Mouse (Mus musculus): ENCODE data around the gene Tmem114. TPM values are rescaled to one million over a fixed set of nuclear protein-coding genes. Genes with fewer than 3 reads are reported as not detected.

Tmem114 gene
- polyA plus RNA-seq, 1 experiment from 2014 or later: not detected

DNA sequence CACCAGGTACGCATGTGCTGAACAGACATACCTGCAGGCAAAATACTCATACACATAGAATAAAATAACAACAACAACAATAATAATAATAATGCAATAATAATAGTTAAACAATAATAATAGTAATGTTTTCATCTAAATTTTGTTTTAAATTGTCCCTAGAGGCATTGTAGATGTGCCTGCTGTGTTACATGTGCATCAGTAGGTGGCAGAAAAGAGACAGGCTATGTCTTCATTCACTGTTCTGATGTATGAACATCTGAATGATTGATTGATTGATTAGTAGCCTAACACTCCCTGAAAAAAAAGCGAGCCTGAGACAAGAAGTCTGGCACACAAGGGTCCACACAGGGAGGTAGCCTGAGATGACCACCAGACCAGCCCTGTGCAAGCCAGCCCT is 22.3 kb downstream of the Tmem114 start:
- Histone ChIP-seq H3K36me3 (no peaks in the 10 kb centered on the region), H3K4me1 (peaks cover 4% of the 10 kb centered on the region), H3K27ac (no peak overlapping the region), H3K4me3 (no peak overlapping the region), H3K4me2 (replicated peaks) (no peak overlapping the region), H3K27me3 (peaks cover 6% of the 10 kb centered on the region; the same call in 1 of the 2 replicates), H3K9me3 (replicated peaks) (no peaks in the 10 kb centered on the region), H3K9ac (no peak overlapping the region)
- no peak for ATAC-seq (ENCODE audit: low FRiP score)
- WGBS: 78% methylated on average over 2 of the region's 2 CpGs

DNA sequence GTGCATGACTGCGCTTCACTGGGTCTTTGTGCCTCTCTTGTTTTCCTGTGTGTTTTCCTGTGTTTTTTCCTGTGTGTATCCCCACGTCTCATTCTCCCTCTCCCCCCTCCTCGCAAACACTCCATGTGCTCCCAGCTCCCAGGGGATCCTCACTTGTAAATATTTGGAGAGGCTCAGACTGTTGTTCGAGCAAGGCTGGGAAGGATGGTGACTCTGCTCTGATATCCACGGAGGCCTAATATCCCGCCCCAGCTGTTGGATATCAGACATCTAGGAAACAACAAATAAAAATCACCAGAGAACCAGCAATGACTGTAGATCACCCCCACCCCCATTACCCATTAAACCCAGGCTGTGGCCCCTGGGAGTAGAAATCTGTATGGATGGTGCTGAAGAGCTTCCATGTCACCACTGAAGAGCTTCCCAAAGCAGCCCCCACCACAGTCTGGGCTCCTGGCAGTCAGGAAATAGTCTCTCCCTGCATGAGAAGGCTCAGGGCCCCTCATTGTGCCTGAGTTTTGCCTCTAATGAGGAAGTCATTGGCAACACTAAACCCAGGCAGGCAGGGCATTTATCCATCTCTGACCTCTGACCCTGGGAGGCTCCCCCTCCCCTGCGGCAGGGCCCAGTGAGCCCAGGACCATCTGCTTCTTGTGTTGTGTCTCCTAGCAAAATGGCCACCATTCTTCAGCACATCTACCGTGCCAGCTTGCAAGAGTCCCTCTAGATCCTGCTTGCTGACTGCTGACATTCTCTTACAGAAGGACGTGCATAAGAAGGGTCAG is 23.6 kb downstream of the Tmem114 start:
- Histone ChIP-seq H3K9me3 (replicated peaks) (no peaks in the 10 kb centered on the region), H3K36me3 (no peaks in the 10 kb centered on the region), H3K27me3 (peaks cover 6% of the 10 kb centered on the region; the same call in 1 of the 2 replicates), H3K4me3 (no peak overlapping the region), H3K4me2 (replicated peaks) (no peak overlapping the region), H3K4me1 (peaks cover 4% of the 10 kb centered on the region), H3K27ac (no peak overlapping the region), H3K9ac (no peak overlapping the region)
- ATAC-seq (ENCODE audit: low FRiP score): no peak
- 54% methylated on average over 9 of the region's 9 CpGs for WGBS

DNA sequence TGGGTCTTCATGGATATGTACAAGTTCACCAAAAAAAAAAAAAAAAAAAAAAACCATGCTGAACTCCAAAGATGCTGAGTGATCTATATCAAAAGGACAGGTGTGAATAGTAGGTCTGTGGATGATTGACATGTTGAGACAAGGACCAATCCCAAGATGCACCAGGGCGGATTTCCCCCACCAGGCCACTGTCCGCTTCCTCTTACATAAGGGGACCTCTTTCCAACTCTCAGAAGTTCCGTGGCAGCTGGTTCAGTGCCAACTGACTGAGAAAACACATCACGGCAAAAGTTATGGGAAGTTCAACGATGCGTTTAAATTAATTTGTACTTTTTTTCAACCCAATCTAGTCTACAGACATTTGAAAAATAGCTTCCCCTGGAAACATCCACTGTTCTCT is 25.1 kb downstream of the Tmem114 start:
- no peak for ATAC-seq (ENCODE audit: low FRiP score)
- H3K27ac ChIP-seq: no peak overlapping the region
- peaks cover 4% of the 10 kb centered on the region for H3K4me1 ChIP-seq
- 90% methylated on average over 6 of the region's 6 CpGs for WGBS
- H3K4me3 ChIP-seq: no peak overlapping the region
- no peak overlapping the region for H3K4me2 ChIP-seq (replicated peaks)
- no peak overlapping the region for H3K9ac ChIP-seq
- H3K27me3 ChIP-seq: peaks cover 4% of the 10 kb centered on the region; the same call in 1 of the 2 replicates
- H3K36me3 ChIP-seq: no peaks in the 10 kb centered on the region
- H3K9me3 ChIP-seq (replicated peaks): no peaks in the 10 kb centered on the region

DNA sequence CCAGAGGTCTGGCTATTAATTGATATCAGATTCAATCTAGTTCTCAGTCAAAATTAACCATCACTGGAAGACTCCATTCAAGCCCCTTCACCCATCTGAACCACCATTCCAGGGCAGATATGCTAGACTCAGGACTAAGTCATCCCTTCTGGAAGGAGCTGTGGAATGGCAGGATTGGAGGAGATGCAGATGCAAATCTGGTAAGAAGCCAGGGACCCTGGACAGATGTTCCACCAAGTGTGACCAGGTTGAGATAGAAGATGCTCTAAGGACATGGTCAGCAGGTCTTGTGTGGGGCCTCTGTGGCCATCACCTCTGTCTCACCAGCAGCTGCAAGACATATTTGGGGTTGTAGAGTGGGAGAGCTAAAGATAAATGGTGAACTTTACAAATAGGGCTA is 30.0 kb downstream of the Tmem114 start:
- H3K27ac ChIP-seq: no peak overlapping the region

DNA sequence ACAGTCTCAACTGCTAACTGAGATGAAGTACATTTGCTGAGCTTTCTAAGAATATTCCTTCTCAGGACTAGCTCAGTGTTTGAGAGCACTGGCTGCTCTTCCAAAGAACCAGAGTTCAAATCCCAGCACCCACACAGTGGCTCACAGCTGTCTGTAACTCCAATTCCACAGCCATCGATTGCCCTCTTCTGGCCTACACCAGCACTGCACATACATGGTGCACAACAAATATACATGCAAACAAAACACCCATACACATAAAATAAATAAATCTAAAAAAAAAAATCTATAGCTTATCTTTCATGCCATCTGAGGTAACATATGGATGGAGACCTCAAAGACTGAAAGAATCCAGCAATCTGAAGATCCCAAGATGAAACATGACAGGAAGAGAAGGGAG is 36.4 kb downstream of the Tmem114 start:
- Histone ChIP-seq H3K9me3 (replicated peaks) (no peaks in the 10 kb centered on the region), H3K4me2 (replicated peaks) (no peak overlapping the region), H3K4me3 (no peak overlapping the region), H3K36me3 (no peaks in the 10 kb centered on the region), H3K27ac (no peak overlapping the region), H3K4me1 (no peaks in the 10 kb centered on the region), H3K9ac (no peak overlapping the region), H3K27me3 (no peaks in the 10 kb centered on the region; the same call in none of the 2 replicates)
- ATAC-seq (ENCODE audit: low FRiP score): no peak
- 85% methylated on average over 1 of the region's 1 CpGs for WGBS

More for the DNA sequence above, 30.0 kb downstream of the Tmem114 start:
- Histone ChIP-seq H3K4me2 (replicated peaks) (no peak overlapping the region), H3K9me3 (replicated peaks) (no peaks in the 10 kb centered on the region), H3K9ac (no peak overlapping the region), H3K27me3 (no peaks in the 10 kb centered on the region; the same call in 1 of the 2 replicates), H3K36me3 (no peaks in the 10 kb centered on the region), H3K4me1 (no peaks in the 10 kb centered on the region), H3K4me3 (no peak overlapping the region)
- ATAC-seq (ENCODE audit: low FRiP score): no peak

DNA sequence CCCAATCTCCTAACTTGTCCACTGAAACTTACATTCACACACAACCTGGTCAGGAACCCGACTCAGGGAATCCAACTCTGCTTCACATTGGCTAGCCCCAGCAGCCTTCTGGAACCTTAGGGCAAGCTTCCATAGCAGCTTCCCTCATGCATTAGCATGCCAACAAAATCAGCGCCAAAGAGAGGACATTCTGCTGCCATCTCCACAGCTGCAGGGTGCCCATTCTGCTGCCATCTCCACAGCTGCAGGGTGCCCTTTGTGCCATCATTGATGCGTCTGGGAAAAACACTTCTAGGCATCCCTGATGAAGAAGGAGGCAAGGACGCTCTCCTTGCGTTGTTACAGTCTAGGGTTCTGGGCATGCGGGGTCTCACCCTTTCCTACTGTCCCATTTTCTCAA is 38.5 kb downstream of the Tmem114 start:
- Histone ChIP-seq H3K9ac (no peak overlapping the region), H3K4me3 (no peak overlapping the region), H3K4me2 (replicated peaks) (no peak overlapping the region), H3K27me3 (no peaks in the 10 kb centered on the region; the same call in 1 of the 2 replicates), H3K4me1 (no peaks in the 10 kb centered on the region), H3K27ac (no peak overlapping the region), H3K9me3 (replicated peaks) (no peaks in the 10 kb centered on the region), H3K36me3 (no peaks in the 10 kb centered on the region)
- no peak for ATAC-seq (ENCODE audit: low FRiP score)
- 71% methylated on average over 6 of the region's 6 CpGs for WGBS

DNA sequence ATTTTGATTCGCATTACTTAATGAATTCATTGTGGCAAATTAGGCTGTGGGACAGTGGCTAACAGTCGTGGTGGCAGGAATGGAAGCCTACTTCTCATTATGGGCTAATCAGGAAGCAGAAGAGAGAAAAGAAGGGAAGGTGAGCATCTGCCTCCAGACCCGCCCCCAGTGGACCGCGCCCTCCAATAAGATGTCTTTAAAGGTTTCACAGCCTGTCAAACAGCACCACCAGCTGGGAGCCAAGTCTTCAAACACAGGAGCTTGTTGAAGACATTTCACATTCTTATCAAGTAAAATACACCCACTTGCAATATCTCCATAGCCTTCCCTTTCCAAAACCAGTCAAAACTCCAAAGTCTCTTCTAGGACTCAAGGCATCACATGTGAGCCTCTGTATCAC is 39.3 kb downstream of the Tmem114 start:
- WGBS: 80% methylated on average over 5 of the region's 5 CpGs
- no peak overlapping the region for H3K4me3 ChIP-seq
- no peaks in the 10 kb centered on the region for H3K36me3 ChIP-seq
- H3K4me1 ChIP-seq: no peaks in the 10 kb centered on the region
- no peaks in the 10 kb centered on the region; the same call in 1 of the 2 replicates for H3K27me3 ChIP-seq
- H3K4me2 ChIP-seq (replicated peaks): no peak overlapping the region
- H3K9ac ChIP-seq: no peak overlapping the region
- ATAC-seq (ENCODE audit: low FRiP score): no peak
- no peaks in the 10 kb centered on the region for H3K9me3 ChIP-seq (replicated peaks)
- no peak overlapping the region for H3K27ac ChIP-seq

DNA sequence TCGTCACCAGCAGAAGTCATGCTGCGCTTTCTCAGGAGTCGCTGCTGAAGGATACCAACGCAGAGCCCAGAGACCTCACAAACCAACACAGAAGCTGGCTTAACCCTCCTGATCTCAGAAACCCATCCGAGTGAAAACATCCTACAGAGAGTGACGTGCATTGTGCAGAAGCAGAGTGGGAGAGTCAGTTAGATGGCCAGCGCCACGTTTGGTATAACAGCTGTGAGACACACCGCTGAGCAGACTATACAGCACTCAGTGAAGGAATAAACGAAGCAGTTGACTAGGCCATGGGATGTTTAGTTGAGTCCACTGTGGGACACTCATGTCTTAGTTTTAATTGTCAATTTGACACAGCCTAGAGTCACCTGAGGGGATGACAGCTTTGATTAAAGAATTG is 40.2 kb downstream of the Tmem114 start:
- WGBS: 70% methylated on average over 10 of the region's 10 CpGs
- no peak for ATAC-seq (ENCODE audit: low FRiP score)

DNA sequence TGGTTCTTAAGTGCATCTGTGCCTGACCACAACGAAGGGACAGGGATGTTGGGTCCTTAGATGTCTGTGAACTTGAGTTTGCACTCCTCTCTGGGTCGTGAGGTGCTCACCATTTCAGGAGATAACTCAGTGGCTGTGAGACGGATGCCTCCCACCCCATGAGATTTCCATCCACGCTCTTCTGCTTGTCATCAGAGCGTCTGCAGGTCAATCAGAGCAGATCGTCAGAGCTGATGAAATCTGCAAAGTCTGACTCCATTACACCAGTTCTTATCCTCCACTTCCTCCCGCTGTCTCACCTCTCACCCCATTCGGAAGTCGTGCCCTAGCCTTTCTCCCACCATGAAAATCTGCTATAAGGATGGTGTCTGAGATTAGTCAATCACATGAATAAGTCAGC is 41.5 kb downstream of the Tmem114 start:
- H3K27ac ChIP-seq: no peak overlapping the region
- no peak overlapping the region for H3K4me3 ChIP-seq
- H3K4me2 ChIP-seq (replicated peaks): no peak overlapping the region
- WGBS: 85% methylated on average over 9 of the region's 9 CpGs
- no peak for ATAC-seq (ENCODE audit: low FRiP score)
- no peak overlapping the region for H3K9ac ChIP-seq
- H3K4me1 ChIP-seq: no peaks in the 10 kb centered on the region
- H3K36me3 ChIP-seq: no peaks in the 10 kb centered on the region
- H3K27me3 ChIP-seq: no peaks in the 10 kb centered on the region; the same call in 1 of the 2 replicates
- no peaks in the 10 kb centered on the region for H3K9me3 ChIP-seq (replicated peaks)

More for the DNA sequence above, 40.2 kb downstream of the Tmem114 start:
- H3K9ac ChIP-seq: no peak overlapping the region
- H3K27ac ChIP-seq: no peak overlapping the region
- H3K36me3 ChIP-seq: no peaks in the 10 kb centered on the region
- no peaks in the 10 kb centered on the region; the same call in 1 of the 2 replicates for H3K27me3 ChIP-seq
- no peak overlapping the region for H3K4me3 ChIP-seq
- H3K9me3 ChIP-seq (replicated peaks): no peaks in the 10 kb centered on the region
- no peaks in the 10 kb centered on the region for H3K4me1 ChIP-seq
- H3K4me2 ChIP-seq (replicated peaks): no peak overlapping the region

DNA sequence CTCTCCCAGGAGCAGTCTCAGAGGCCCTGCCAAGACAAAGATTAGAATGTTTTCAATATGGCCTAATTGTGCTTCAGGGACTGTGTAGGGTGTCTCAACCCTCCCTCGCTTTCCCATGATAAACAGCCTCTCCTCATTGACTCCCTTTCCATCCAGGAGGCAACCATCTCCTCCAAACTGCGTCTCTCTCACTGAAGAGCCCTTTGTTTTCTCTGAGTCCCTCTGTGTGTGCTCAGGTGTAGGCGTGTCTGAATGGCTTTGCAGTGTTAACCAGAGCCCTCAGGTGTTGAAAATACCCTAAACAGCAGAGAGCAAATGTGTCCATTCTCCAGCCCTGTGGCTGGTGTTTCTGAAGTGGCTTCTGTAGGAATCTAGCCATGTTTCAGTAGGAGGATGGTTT is 61.9 kb downstream of the Tmem114 start:
- H3K9ac ChIP-seq: no peak overlapping the region
- H3K4me3 ChIP-seq: no peak overlapping the region
- 73% methylated on average over 3 of the region's 3 CpGs for WGBS
- ATAC-seq (ENCODE audit: low FRiP score): no peak
- no peaks in the 10 kb centered on the region for H3K27me3 ChIP-seq
- H3K4me2 ChIP-seq (replicated peaks): no peak overlapping the region
- H3K27ac ChIP-seq: no peak overlapping the region
- no peaks in the 10 kb centered on the region for H3K36me3 ChIP-seq
- no peaks in the 10 kb centered on the region for H3K4me1 ChIP-seq
- no peaks in the 10 kb centered on the region for H3K9me3 ChIP-seq (replicated peaks)

Other genes starting within 250 kb of the Tmem114 start
- 20.3 and 22.6 TPM in 2 replicates for gene Mettl22, start 45.7 kb upstream of the Tmem114 start, polyA plus RNA-seq (2016; fragmentation: Nextera tagmentation; extraction: Ambion mirVana)
- gene Abat, start 88.3 kb upstream of the Tmem114 start, polyA plus RNA-seq (2016; fragmentation: Nextera tagmentation; extraction: Ambion mirVana): 68.3 and 78.9 TPM in 2 replicates
- gene Pmm2, start 212.5 kb upstream of the Tmem114 start, polyA plus RNA-seq (2016; fragmentation: Nextera tagmentation; extraction: Ambion mirVana): 49.6 and 51.0 TPM in 2 replicates
- gene Tmem186, start 212.6 kb upstream of the Tmem114 start, polyA plus RNA-seq (2016; fragmentation: Nextera tagmentation; extraction: Ambion mirVana): 22.6 and 23.0 TPM in 2 replicates
- gene Carhsp1, start 247.0 kb upstream of the Tmem114 start, polyA plus RNA-seq (2016; fragmentation: Nextera tagmentation; extraction: Ambion mirVana): 229 and 234 TPM in 2 replicates